Mouse (Mus musculus): ENCODE data around the gene Wnt11. TPM values are rescaled to one million over a fixed set of nuclear protein-coding genes. Genes with fewer than 3 reads are reported as not detected.

Gene Wnt11
- total RNA-seq, 2 experiments from 2014 or later: not detected

DNA sequence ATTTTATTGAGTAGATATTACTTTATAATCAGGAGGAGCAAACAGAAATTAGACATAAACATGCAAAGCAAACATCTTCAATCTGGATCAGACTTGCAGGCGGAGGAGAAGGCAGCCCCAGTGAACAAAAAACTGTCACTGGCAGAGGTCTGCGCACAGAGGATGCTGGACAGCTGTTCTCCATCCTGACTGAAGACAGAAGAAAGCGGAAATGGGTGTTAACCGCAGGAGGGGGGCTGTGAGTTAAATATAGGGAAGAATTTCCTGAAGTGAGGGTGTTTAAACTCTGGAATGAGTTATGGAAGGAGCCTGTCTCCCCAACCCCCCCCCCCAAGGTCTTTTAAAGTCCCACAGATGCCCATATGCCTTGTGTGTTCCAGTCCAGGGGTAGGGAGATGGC is 64.9 kb downstream of the Wnt11 start:
- ATAC-seq (replicated peaks; ENCODE audit: poor library complexity): no peak

DNA sequence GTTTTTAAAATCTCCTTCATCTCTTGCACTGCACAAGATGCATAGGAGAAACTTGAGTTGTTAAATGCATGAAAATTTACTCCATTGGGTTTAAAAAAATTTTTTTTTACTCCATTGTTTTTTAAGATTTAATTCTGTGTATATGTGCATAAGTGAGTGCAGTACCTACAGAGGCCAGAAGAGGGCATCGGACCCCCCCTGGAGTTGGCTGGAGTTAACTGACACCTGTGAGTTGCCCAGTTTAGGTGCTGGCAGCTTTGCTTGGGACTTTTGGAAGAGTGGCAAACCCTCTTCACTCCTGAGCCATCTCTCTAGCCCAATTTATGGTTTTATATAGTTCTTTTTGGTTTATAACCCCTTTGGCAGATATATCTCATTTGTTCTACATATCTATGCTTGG is 66.2 kb downstream of the Wnt11 start:
- ATAC-seq (replicated peaks; ENCODE audit: poor library complexity): no peak

DNA sequence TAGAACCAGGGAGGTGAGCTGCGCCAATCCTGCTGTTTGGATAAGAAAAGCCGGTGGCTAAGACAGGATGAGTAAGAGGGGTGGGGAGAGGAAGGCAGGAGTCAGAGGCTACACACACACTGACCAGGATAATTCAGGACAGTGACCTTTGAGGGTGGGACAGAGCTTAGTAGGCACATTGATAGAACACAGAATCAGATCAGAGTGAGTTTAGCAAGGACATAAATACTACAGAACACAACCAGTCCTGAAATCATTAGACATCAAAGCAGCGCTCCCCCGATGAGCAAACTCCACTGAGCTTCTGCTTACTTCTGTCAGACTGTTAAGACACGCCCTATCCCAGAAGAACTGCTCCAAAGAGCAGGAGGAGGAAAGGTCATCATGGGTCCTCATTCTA is 69.0 kb downstream of the Wnt11 start:
- ATAC-seq (replicated peaks; ENCODE audit: poor library complexity): no peak

Other genes starting within 250 kb of the Wnt11 start
- gene Emsy, start 178.3 kb upstream of the Wnt11 start, total RNA-seq (2015): 69.1 and 83.8 TPM in 2 replicates
- gene Emsy, start 178.3 kb upstream of the Wnt11 start, total RNA-seq (2017): 23.5 and 26.0 TPM in 2 replicates
- 54.8 and 59.4 TPM in 2 replicates for gene Thap12, start 132.0 kb upstream of the Wnt11 start, total RNA-seq (2015)
- gene Thap12, start 132.0 kb upstream of the Wnt11 start, total RNA-seq (2017): 72.6 and 86.9 TPM in 2 replicates

All from megakaryocyte progenitor cell, adult 5-6 weeks (primary cell).